Mouse (Mus musculus) embryonic fibroblast, embryonic 13.5 days (primary cell): ENCODE results near the gene Muc3.

Experiments used
- CTCF ChIP-seq: IDR thresholded peaks from 2 replicates; pipeline ENCODE4 v1.5.1; 2011; ENCODE audit warnings: mild to moderate bottlenecking, control low read depth, low read length, moderate library complexity, borderline replicate concordance; ENCODE audit not compliant: insufficient read depth
- POLR2A ChIP-seq: IDR thresholded peaks from 2 replicates; pipeline ENCODE4 v1.6.1; 2011; ENCODE audit warnings: low read depth, mild to moderate bottlenecking, control low read depth, low read length, moderate library complexity

DNA sequence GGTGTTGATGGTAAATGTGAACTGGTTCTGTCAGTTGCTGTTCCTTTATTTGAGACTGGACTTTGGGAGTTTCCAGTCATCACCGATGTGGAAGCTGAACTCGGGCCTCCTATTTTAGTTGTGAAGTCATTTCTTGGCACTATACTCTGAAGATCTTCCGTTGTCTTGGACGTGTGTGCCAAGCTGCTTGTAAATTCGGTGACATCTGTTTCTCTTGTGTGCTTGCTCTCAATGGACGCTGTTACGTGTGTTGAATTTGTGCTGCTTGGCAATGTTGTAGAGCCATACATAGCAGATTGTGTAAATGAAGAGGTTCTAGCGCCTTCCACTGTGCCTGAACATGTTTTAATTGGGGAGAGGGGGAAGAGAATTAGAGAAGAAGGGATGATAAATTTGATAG lies 36.2 kb upstream of the Muc3 start:
- TF ChIP-seq POLR2A (no peak), CTCF (no peak)
